Mouse (Mus musculus): Measurements from ENCODE around the gene Sdk2. TPM values are rescaled to one million over a fixed set of nuclear protein-coding genes. Genes with fewer than 3 reads are reported as not detected.

The Sdk2 gene
- total RNA-seq, 2 experiments from 2014 or later, result 5.5 to 10.1 TPM

DNA sequence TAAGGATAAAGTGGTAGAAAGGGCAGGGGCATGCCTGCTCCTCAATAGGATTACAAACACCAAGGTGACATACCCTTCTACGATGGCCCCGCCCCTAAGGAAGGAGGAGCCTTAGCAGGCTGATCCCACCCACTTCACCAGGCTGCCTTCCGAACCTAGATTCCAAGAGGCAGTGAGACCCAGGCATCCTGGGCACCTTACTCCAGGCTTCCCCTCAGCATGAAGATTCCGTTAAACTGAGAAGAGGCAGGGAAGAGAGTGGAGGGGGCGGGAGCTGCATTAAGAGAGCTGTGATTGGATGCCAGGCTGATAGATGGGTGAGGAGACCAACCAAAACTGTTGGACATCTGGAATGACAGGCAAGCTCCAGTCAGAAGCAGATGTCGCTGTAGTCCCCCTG is 76.4 kb downstream of the Sdk2 start:
- peak; percentile 38 for DNase-seq

DNA sequence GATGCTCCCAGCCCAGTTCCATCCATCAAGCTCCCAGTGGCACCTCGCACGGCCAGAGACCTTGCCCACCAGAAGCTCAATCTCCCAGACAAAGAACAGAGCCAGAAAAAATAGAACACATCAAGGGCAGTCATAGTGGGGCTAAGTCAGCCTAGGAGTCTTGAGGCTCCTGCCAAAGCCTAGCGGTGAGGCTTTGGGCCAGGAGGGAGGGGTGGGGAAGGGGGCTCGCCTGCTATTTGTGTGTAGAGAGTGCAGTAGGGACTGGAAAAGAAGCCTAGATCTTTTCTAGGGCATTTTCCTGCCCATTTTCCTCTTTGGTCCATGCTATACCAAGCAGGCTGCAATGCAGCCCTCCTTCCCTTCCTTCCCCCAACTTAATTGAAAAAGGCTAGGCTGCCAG is 76.8 kb downstream of the Sdk2 start:
- no peak for DNase-seq

DNA sequence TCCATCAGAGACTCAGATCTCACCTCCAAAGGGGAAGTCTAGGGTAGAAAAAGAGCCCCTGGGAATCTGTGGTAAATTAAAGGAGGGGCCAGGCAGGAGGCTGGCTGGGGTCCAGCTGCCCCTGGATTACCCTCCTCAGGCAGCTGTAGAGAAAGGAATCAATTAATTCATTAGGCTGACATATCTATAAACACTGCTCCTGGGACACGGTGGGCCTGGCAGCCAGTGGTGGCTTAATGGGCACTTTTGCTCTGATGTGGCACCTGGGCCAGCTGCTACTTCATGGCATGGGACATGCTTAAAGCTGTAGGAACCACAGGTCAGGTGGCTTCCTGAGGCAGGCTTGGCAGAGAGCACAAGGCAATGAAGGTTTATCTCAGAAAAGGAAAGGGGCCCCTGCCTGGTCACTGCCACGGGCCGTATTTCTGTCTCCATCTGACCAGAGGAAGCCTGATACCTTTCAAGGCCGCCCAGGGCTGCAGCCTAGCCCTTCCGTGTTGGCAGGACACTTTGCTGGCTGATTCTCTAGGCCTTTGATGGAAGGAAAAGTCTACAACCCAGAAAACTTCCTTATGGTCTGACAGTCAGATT is 80.9 kb downstream of the Sdk2 start:
- DNase-seq, result no peak

DNA sequence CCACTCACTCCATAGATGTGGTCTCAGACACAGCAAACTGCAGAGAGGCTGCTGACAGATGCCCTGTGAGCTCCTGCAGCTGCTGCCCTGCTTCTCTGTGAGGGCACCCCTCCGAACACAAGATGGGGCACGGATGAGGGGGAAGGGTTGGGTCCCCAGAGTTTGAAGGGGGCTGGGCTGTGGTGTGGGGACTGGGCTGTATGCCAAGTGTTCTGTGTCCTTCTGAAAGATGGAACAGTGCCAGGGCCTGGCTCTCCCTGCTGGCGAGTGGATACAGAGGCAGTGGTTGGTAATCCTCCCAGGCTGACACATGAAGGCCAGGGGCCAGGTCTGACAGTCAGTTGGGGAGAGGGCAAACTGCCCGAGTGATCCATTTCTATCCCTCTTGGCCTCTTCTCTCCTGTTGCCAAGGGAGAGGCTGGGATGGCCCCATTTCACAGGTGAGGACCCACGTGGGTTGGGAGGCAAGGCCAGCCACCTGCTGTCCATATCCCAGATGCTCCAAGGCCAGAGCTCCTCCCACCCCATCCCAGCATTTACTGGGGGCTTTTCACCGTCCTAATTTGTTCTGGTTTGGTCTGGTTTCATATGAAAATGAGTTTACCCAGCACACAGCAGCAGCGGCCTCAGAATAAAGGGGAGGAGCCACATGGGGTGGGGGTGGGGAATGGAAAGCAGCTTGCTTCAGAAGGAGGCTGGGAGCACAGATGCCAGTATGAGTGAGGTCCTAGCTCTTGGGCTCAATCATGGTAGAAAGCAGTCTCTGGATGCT is 84.9 kb downstream of the Sdk2 start:
- peak; percentile 13 for DNase-seq

DNA sequence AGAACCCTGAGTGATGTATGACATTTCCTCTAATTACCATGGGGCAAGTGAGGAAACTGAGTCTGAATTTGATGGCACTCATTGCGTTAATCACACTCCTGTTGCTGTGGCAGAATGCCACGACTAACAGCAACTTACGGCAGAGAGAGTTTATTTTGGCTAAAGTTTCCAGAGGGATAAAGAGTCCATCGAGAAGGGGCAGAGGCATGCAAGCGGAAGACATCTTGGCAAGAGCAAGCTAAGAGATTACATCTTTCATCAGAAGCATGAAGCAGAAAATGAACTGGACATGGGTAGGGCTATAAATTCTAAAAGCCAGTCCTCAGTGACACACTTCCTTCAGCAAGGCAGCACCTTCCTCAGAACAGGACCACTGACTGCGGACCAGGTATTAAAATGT is 85.8 kb downstream of the Sdk2 start:
- no peak for DNase-seq

DNA sequence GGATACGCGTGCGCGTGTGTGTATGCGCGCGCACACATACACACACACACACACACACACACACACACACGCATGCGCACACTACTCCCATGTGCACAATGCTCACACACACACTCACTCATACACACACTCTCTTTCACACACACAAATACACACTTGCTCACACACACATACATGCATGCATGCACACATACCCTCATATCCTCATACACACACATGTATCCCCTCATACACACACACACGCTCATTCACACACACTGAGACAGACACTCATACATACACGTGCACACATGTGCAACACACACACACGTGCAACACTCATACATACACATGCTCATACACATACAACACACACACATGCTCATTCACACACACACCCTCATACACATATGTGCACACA is 88.5 kb downstream of the Sdk2 start:
- no peak for DNase-seq

DNA sequence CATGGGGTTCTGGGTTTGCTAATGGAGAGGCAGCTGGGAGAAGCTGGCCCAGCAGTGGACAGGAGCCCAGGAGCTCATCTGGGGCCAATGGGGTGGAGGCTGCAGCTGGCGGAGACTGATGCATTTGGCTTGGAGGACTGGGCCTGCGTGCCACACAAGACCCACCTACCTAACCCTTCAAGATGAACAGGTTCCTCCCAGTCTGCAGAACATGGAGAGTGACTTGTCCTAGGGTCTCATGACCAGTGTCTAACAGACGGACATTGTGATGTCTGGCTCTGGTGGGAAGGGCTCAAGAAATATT is 91.2 kb downstream of the Sdk2 start:
- DNase-seq, result no peak

DNA sequence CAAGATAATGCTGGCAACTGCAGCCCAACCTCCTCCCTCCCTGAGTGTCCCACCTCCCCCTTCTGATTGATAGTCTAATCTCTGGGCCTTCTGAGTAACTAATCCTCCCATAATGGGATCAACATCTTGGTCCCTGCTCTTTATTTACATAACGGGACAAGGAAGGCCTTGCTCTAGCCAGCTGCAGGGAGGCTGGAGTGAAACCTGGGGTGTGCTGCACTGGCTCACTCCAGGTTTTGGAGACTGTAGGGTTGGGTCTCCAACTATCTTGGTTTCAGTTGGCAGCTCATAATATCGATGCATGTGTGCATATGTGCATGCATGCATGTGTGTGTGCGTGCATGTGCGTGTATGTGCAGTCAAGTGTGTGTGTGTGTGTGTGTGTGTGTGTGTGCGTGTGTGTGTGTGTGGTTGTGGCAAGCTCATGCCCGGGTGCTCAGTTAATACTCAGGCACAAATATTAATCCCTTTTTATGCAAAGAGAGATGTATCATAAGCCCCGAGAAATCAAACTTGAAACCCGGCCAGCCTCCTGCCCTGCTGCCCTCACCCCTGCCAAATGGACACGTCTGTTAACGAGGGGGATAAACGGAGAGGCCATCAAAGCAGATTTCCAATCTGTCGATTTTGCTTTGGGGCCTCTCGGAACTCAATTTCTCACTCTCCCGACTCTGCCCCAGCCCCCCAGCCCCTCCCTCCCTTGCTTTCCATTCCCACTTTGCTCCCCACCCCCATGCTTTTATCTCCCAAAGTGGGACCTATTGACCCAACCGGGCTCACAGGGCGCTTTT is 91.8 kb downstream of the Sdk2 start:
- DNase-seq, result no peak

DNA sequence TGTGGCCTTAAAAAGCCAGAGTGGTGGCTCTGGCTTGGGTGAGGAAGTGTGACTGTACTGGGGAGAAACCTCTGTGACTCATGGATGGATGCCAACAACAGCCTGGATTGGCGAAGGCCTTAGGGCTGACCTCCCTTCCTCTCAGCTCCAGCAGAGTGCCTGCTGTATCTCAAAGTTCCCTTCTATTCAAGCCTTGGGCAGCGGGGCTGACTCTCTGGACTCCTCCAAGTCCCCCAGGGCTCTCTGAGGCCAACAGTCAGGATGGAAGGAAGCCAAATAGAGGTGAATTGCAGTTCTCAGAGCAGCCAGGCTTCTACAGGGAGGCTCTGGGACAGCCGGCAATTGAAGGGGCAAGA is 94.4 kb downstream of the Sdk2 start:
- DNase-seq, result no peak

DNA sequence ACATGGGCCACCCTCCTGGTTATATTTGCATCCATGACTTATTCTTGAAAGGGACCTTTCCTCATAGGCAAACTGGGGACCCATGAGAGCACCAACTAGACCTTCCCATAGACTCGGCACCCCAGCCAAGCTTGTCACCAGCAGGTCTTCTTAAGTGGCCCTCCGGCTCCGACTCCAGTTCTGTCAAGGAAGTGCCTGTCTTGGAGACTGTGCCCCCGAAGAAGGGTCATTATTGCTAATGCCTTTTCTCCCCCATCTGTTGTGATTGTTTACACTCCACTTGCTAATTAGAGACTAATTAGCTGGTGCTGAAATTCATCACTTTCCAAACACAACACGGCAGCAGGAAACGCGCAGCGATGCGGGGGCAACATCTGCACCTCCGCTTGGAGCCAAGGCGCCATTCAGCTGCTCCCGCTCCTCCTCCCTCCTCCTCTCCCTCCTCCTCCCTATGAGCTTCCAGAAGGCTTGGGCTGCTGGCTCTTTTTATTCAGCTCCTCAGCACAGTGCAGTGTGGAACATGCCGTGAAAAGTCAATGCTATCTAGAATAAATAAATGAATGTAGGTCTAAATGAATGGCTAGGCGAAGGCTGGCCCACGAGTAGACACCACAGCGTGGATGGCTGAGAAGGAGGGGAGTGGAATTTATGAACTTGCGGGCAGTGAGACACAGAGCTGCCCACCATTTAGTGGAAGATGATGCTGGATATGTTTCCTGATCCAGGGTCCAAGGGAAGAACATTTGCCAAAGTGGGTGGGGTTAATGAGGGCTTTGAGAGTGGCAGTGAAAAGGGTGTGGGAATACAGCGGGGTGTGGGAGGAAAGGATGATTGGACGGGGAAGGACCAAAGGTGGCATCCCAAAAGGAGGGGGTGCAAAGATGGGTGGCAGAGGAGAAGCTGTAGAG is 95.0 kb downstream of the Sdk2 start:
- DNase-seq, result no peak

DNA sequence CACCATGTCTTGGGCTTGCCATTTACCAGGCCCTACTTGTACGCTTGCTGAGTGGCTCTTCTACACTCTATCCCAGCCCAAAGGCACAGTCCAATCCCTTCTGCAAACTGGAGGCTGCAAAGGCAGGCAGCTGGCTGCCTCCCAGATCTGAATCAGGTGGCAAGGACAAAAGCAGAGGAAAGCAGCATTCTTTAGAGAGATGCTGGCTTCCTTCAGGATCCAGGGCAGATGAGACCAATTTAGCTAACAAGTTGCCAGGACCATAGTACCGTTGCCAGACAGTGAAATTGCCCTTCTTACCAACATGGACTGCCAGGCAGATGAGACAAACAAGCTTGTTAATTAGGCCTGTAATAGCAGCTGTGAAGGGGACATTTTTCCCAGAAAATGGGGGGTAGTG is 96.8 kb downstream of the Sdk2 start:
- no peak for DNase-seq

DNA sequence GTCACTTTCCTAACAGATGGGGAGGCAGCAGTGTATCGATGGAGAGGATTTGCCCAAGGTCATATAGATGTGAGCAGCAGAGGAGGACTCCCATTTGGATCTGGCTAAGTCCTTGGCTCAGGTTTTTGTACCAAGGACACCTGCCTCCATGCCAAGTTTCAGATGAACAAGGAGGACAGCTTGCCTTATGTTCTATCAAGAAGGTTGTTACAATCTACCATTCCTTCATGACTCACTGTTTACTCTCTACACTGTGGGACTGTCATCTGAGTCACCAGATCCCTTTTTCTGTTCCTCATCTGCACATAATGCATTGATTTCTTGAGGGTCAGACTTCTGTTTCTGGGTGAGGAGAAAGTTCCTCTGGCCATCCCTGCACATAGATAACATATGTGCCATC is 101.6 kb downstream of the Sdk2 start:
- no peak for DNase-seq

DNA sequence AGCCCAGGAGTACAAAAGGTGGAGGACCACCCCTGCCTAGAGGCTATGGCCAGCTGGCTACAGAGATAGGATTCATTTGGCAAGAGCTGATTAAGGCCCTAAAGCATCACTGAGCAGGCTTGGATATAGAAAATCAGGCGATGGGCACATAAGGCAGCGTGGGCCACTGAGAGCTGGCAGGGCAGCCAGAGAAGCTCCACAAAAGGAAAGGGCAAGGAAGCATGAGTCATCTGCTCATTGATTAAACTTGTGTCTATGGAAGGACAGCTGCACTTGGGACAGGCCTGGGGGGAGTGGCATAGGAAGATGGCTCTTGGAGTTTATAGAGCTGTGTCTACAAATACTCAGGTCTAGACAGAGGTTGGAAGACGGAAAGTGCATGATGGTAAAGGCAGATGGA is 104.1 kb downstream of the Sdk2 start:
- no peak for DNase-seq

DNA sequence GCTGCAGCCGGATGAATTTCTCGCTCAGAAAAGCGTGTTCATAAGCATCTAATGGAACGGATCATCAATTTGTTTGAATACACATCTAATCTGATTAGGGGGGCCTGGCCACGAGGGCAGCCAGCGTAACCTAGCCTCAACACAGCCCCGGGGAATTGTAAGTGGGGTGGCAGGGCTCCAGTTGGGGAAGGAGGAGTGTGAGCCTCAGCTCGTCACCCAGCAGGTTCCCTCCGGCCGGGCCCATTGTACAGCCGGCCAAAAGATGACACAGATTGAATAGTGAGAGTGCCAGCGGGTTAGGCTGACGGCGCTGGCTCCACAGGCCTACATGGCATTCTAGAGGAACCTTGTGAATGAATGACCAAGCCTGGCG is 115.2 kb downstream of the Sdk2 start:
- DNase-seq, result peak; percentile 12

DNA sequence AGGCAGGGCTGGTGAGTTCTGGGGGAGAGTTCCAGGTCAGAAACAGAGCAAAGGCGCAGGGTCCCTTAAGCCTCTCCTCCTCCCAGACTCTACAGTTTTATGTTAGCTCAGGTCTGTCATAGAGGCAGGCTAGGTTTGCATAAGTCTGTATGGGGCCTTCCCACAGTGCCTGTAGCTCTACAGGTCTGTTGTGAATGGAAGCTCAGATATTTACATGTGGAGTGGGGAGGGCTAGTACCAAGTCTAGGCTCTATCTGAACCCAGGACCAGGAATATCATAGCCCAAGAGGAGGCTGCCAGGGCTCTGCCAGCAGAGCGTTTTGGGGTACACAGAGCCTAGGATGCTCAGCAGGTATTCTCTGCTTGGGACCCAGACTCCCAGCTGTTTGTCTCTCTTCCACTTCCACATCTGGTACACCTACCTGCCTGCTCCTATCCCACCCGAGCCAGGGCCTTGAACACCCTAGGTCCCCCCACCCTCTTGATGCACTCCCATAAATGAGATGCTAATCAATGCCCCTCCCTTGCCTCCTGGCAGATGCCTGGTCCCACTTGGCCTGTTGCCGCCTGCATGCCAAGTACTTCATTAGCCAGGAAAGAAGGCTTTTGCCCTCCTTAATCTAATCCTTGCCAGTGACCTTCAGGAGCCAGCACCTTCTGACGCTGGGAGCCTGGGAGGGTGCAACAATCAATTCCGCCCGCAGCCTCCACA is 115.8 kb downstream of the Sdk2 start:
- no peak for DNase-seq

DNA sequence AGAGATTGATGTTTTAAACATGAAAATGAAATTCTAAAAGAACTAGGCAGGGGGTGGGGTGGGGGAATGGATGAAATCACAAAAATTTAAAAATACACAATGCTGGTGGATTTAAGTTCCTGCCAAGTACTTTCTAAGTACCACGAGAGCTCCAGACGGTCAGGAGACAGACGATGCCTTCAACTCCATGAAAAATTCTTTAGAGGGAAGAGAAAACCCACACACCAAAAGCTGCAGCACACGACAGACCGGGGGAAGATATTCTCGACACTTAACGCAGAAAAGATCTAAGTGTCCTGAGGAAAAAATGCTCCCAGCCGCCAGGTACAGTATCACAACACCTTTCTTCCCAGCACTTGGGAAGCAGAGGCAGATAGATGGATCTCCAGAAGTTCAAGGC is 118.2 kb downstream of the Sdk2 start:
- DNase-seq, result no peak

DNA sequence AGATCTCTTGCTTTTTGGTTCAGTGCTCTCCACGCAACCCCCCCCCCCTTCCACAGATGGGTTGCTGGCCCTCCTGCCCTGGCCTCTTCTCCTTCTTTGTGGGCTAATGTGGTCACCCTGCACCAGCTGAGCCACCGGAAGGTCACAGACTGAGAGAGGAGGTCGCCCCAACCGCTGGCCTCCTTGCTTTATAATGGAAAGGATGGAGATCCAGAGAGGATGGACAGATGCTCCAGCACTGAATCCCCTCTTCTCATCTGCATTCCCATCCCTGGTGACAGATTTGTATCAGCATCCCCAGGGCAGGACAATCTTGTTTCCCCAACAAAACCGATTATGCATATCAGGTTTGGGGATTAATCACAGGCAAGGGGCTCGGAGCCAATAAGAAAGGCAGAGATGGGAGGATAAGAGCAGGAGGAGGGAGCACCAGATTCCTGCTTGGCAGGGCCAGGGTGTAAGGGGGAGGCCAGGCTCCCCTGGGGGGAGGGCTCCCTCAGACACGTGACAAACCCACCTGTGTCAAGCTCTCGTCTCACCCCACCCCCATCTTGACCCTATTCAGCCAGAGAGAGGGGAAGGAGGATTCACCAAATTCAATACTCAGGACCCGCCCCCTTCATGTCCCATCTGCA is 124.6 kb downstream of the Sdk2 start:
- DNase-seq, result no peak

DNA sequence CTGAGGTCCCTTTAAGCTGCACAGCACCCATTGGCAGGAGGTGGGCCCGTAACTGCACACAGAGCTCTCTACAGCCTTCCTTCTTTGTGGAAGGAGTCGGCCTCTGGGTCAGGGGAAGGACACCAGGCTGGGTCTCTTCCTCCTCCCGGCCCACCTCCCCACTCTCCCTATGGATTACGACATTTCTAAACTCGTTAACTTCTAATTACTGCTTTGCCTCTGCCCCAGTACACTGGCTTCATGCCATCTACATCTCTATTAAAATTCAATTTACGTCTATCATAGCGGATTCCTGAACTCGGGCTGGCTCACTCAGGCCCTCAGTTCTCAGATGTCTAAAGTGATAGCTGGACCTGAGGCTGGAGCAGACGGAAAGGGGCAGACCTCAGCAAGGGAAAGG is 133.2 kb downstream of the Sdk2 start:
- no peak for DNase-seq

DNA sequence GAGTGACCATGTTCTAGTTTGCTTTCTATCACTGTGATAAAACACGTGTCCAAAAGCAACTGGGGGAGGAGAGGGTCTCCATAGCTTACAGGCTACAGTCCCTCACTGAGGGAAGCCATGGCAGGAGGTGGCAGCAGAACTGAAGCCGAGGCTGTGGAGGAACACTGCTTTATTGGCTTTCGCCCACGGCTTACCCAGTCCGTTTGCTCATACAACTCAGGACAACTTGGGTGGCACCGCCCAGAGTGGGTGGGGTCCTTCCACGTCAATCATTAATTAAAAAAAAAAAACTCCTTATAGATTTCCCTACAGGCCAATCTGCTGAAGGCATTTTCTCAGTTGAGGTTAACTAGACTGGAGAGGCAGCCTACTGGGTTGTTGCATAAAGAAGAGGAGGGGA is 133.9 kb downstream of the Sdk2 start:
- DNase-seq, result no peak

DNA sequence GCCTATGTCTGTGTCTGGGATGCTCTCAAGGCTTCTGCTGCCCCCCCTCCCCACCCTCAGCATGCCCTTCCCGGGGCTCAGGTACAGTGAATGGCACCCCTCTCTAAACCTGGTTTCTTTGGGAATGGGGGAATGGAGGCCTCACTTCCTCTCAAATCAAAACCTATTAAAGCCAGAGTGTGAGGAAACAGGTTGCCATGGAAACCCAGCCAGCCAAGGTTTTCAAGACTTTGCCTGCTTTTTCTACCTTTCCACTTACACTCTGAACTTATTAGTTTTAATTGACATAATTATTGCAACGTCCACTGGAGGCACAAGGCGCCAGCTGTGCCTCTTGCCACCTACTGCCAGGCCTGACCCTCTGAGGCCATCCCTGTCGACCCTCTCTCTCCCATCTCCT is 135.1 kb downstream of the Sdk2 start:
- no peak for DNase-seq

DNA sequence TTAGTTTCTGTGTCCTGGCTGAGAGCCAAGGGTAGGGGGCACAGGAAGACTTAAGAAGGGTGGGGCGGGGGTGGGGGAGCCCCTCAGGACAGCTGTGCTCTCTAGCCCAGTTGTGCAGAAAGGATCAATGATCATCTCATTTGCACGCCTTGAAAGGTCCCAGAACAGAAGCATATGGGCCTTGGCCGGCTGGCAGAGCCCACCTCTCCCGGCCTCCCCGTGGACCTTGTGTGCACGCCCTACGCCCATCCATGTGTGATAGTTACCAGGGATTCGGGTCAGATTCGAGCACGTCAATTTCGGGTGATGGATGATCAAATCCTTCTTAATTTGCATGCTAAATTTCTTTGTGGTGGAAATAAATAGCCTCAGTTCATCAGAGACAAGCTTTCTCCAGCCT is 136.7 kb downstream of the Sdk2 start:
- DNase-seq, result no peak

DNA sequence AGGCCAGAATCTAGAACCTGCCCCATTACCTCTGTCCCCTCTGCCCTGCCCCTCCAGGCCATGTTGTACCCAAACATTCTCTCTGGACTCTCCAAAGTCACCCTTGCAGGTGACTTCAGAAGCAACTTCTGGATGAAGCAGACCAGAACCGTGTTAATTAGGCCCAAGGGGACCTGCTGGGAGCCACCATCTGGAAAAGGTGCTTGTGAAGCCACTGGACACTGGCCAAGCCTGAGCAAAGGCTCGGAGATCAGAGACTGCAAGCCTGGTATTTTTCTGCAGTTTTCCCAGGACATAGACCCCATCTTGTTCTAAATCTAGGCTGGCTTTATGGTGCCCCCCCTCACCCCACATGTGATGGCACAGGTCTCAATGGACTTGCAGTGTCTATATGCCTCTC is 138.0 kb downstream of the Sdk2 start:
- DNase-seq, result no peak

Measured in gastrocnemius, postnatal 10 days (tissue).